Mouse (Mus musculus) gastrocnemius, adult 8-10 months (tissue): ENCODE measurements around the gene Pank4. TPM values are rescaled to one million over a fixed set of nuclear protein-coding genes. Genes with fewer than 3 reads are reported as not detected.

Experiments used
- DNase-seq, 2 experiments: peaks; one replicate each; pipeline ENCODE4 v3.0.0; 2022; ENCODE audit warnings: low spot score in 2 of 2
- total RNA-seq, 4 experiments: library from RNA; stranded (reverse); gene quantifications; 2 replicates each; pipeline ENCODE4 v1.2.4; 2022

The Pank4 gene
- total RNA-seq, result 10 to 100 TPM; 28.2 to 31.7 (median 31.5) TPM

- peak; percentile 90 for DNase-seq
Observed at GRCm38 (mm10) chr4:154963901-154964580, at the start of gene Pank4. Gene Pank4 (plus strand): TSS chr4:154964123.

- no peak for DNase-seq
Observed at GRCm38 (mm10) chr4:154914252-154914651, 49.7 kb upstream of the Pank4 start.

- no peak for DNase-seq
Observed at GRCm38 (mm10) chr4:154914707-154915106, 49.2 kb upstream of the Pank4 start.

GRCm38 (mm10) chr4:154915286-154915685 is 48.6 kb upstream of the Pank4 start:
- DNase-seq, result no peak

- no peak for DNase-seq
Observed at GRCm38 (mm10) chr4:154916662-154917061, 47.3 kb upstream of the Pank4 start.

GRCm38 (mm10) chr4:154922291-154922690 is 41.6 kb upstream of the Pank4 start:
- peak; percentile 48 to 52 for DNase-seq

GRCm38 (mm10) chr4:154922931-154923330 is 41.0 kb upstream of the Pank4 start:
- DNase-seq, result no peak

- DNase-seq, result no peak
Observed at GRCm38 (mm10) chr4:154925413-154925812, 38.5 kb upstream of the Pank4 start.

- DNase-seq, result no peak
Observed at GRCm38 (mm10) chr4:154926969-154927898, 36.7 kb upstream of the Pank4 start.

- peak; percentile 34 to 46 for DNase-seq
Observed at GRCm38 (mm10) chr4:154927899-154928337, 36.0 kb upstream of the Pank4 start.

- DNase-seq, result no peak
Observed at GRCm38 (mm10) chr4:154928395-154929087, 35.4 kb upstream of the Pank4 start, which contains the start of gene Tnfrsf14. Gene Tnfrsf14 (minus strand): TSS chr4:154928563.

GRCm38 (mm10) chr4:154929088-154929660 is 34.7 kb upstream of the Pank4 start:
- DNase-seq, result peak; percentile 41 to 52

- DNase-seq, result no peak
Observed at GRCm38 (mm10) chr4:154933306-154933907, 30.5 kb upstream of the Pank4 start.

- DNase-seq, result no peak
Observed at GRCm38 (mm10) chr4:154934800-154935199, 29.1 kb upstream of the Pank4 start.

GRCm38 (mm10) chr4:154935788-154936187 is 28.1 kb upstream of the Pank4 start:
- no peak for DNase-seq

- DNase-seq, result no peak
Observed at GRCm38 (mm10) chr4:154936542-154937255, 27.2 kb upstream of the Pank4 start.

- no peak for DNase-seq
Observed at GRCm38 (mm10) chr4:154937746-154938145, 26.2 kb upstream of the Pank4 start.

GRCm38 (mm10) chr4:154940156-154940555 is 23.8 kb upstream of the Pank4 start:
- no peak for DNase-seq

- DNase-seq, result no peak
Observed at GRCm38 (mm10) chr4:154941831-154942230, 22.1 kb upstream of the Pank4 start.

GRCm38 (mm10) chr4:154942632-154943322 is 21.1 kb upstream of the Pank4 start:
- no peak for DNase-seq
